Mouse (Mus musculus): ENCODE measurements around the gene Ophn1. TPM values are rescaled to one million over a fixed set of nuclear protein-coding genes. Genes with fewer than 3 reads are reported as not detected.

Gene Ophn1
- total and polyA plus RNA-seq, 3 experiments = not detected

DNA sequence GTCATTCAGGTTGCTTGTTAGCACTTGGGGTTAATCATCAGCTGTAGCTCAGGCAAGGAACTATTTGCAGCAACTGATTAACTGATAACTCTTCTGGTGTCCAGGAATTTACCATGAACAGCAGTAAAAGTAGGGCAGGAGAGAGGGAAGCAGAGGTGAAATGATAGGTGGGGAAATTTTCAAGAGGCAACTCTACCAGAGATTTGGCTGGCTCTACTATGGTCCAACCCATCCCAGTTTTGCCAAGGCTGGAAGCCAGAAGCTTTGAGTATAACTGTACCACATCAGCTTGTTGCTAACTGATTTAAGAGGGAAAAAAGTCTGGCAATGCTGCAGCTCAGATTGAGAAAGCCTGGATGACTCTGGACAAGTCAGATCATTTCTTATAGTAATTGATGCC, 316.6 kb downstream of the Ophn1 start:
- H3K27me3 ChIP-seq (ENCODE audit: control insufficient read depth in 1 of 2, insufficient read depth in 2 of 2, low read length in 2 of 2) = no peaks in the 10 kb centered on the region
- H3K79me2 ChIP-seq (ENCODE audit: control insufficient read depth, insufficient read depth, low read length, poor library complexity) = no peaks in the 10 kb centered on the region
- H3K9ac ChIP-seq (ENCODE audit: control insufficient read depth, low read depth, low read length, poor library complexity, severe bottlenecking) = no peak overlapping the region
- H3K36me3 ChIP-seq (ENCODE audit: control insufficient read depth in 1 of 2, insufficient read depth in 2 of 2, low read length in 2 of 2) = no peaks in the 10 kb centered on the region
- H3K27ac ChIP-seq (ENCODE audit: control insufficient read depth, low read depth, low read length) = no peak overlapping the region
- H3K4me1 ChIP-seq (ENCODE audit: control insufficient read depth in 1 of 2, insufficient read depth in 2 of 2, low read length in 2 of 2) = no peaks in the 10 kb centered on the region
- no peak for DNase-seq (ENCODE audit: low read depth, low spot score)
- no peaks in the 10 kb centered on the region for H3K9me3 ChIP-seq (replicated peaks; ENCODE audit: insufficient read depth, low read length)
- no peak for TF ChIP-seq ZNF384 (IDR thresholded peaks at IDR 0.05; ENCODE audit: low read depth, low read length)
- TF ChIP-seq CHD1 (IDR thresholded peaks at IDR 0.05; ENCODE audit: low read depth, low read length) = no peak
- TF ChIP-seq SMC3 (IDR thresholded peaks at IDR 0.05; ENCODE audit: low read depth, low read length) = no peak
- TF ChIP-seq GATA1 (IDR thresholded peaks at IDR 0.05; ENCODE audit: low read depth, low read length) = no peak
- no peak for TF ChIP-seq ZKSCAN1 (IDR thresholded peaks at IDR 0.05; ENCODE audit: low read depth, low read length)
- no peak for TF ChIP-seq KAT2A (conservative IDR thresholded peaks at IDR 0.05; ENCODE audit: low read depth, low read length)
- TF ChIP-seq BHLHE40 (IDR thresholded peaks at IDR 0.05; ENCODE audit: borderline replicate concordance, low read depth, low read length) = no peak
- no peak for TF ChIP-seq POLR2AphosphoS2 (IDR thresholded peaks at IDR 0.05; ENCODE audit: low read length)
- TF ChIP-seq USF1 (IDR thresholded peaks at IDR 0.05; ENCODE audit: low read depth, low read length) = no peak
- TF ChIP-seq MEF2A (IDR thresholded peaks at IDR 0.05; ENCODE audit: extremely low read depth, insufficient replicate concordance, low read depth, low read length, poor library complexity, severe bottlenecking) = no peak
- TF ChIP-seq HCFC1 (IDR thresholded peaks at IDR 0.05; ENCODE audit: low read depth, low read length) = no peak
- no peak for TF ChIP-seq POLR2A (IDR thresholded peaks at IDR 0.05; ENCODE audit: control insufficient read depth in 1 of 2, insufficient read depth in 1 of 2, low read depth in 1 of 2, low read length in 2 of 2, poor library complexity in 1 of 2)
- no peak for TF ChIP-seq SIN3A (IDR thresholded peaks at IDR 0.05; ENCODE audit: low read length)
- TF ChIP-seq MYB (IDR thresholded peaks at IDR 0.05; ENCODE audit: low read depth, low read length) = no peak
- no peak for TF ChIP-seq MAZ (IDR thresholded peaks at IDR 0.05; ENCODE audit: low read depth, low read length)
- TF ChIP-seq TAL1 (IDR thresholded peaks at IDR 0.05; ENCODE audit: low read length) = no peak
- no peak for TF ChIP-seq ETS1 (IDR thresholded peaks at IDR 0.05; ENCODE audit: low read depth, low read length)
- no peak for TF ChIP-seq TCF12 (IDR thresholded peaks at IDR 0.05; ENCODE audit: low read depth, low read length)
- TF ChIP-seq ZMIZ1 (IDR thresholded peaks at IDR 0.05; ENCODE audit: low read depth, low read length) = no peak
- no peak for TF ChIP-seq GABPA (IDR thresholded peaks at IDR 0.05; ENCODE audit: low read depth, low read length)
- no peak overlapping the region for H3K4me3 ChIP-seq (ENCODE audit: control insufficient read depth in 1 of 2, insufficient read depth in 1 of 2, low read depth in 2 of 2, low read length in 2 of 2)

DNA sequence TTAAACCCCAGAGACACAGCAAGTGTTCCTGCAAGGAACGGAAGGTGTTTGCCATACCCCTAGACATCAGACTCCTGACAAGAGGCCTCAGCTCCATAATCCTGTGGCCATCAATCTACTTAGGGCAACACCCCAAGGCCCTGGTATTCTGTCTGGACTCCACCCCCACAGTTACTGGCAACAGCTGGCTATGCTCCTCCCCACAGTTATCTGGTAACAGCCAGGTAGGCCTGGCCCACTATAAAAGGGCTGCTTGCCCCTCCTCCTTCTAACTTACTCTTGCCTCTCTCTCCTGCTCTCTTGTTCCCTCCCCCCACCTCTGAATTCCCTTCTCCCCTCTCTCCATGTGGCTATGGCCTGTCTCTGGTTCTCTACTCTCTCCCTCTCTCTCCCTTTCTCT, 344.4 kb downstream of the Ophn1 start:
- Histone ChIP-seq H3K9ac (ENCODE audit: control insufficient read depth, low read depth, low read length, poor library complexity, severe bottlenecking) (no peak overlapping the region), H3K36me3 (ENCODE audit: control insufficient read depth in 1 of 2, insufficient read depth in 2 of 2, low read length in 2 of 2) (no peaks in the 10 kb centered on the region), H3K27me3 (ENCODE audit: control insufficient read depth in 1 of 2, insufficient read depth in 2 of 2, low read length in 2 of 2) (no peaks in the 10 kb centered on the region), H3K9me3 (replicated peaks; ENCODE audit: insufficient read depth, low read length) (no peaks in the 10 kb centered on the region), H3K27ac (ENCODE audit: control insufficient read depth, low read depth, low read length) (no peak overlapping the region), H3K79me2 (ENCODE audit: control insufficient read depth, insufficient read depth, low read length, poor library complexity) (no peaks in the 10 kb centered on the region), H3K4me3 (ENCODE audit: control insufficient read depth in 1 of 2, insufficient read depth in 1 of 2, low read depth in 2 of 2, low read length in 2 of 2) (no peak overlapping the region), H3K4me1 (ENCODE audit: control insufficient read depth in 1 of 2, insufficient read depth in 2 of 2, low read length in 2 of 2) (no peaks in the 10 kb centered on the region)
- TF ChIP-seq ETS1 (IDR thresholded peaks at IDR 0.05; ENCODE audit: low read depth, low read length) (no peak), MAX (IDR thresholded peaks at IDR 0.05; ENCODE audit: low read length) (no peak), EP300 (IDR thresholded peaks at IDR 0.05; ENCODE audit: low read depth in 1 of 2, low read length in 2 of 2) (no peak), SMC3 (IDR thresholded peaks at IDR 0.05; ENCODE audit: low read depth, low read length) (no peak), USF1 (IDR thresholded peaks at IDR 0.05; ENCODE audit: low read depth, low read length) (no peak), ZKSCAN1 (IDR thresholded peaks at IDR 0.05; ENCODE audit: low read depth, low read length) (no peak), POLR2AphosphoS2 (IDR thresholded peaks at IDR 0.05; ENCODE audit: low read length) (no peak), USF2 (IDR thresholded peaks at IDR 0.05; ENCODE audit: borderline replicate concordance in 1 of 2, insufficient read depth in 1 of 2, low read depth in 1 of 2, low read length in 2 of 2) (no peak), ZNF384 (IDR thresholded peaks at IDR 0.05; ENCODE audit: low read depth, low read length) (no peak), MYC (IDR thresholded peaks at IDR 0.05; ENCODE audit: low read depth, low read length) (no peak), TCF12 (IDR thresholded peaks at IDR 0.05; ENCODE audit: low read depth, low read length) (no peak), ZC3H11A (IDR thresholded peaks at IDR 0.05; ENCODE audit: low read depth, low read length) (no peak), UBTF (IDR thresholded peaks at IDR 0.05; ENCODE audit: borderline replicate concordance, insufficient read depth, low read depth, low read length) (no peak)
- DNase-seq (ENCODE audit: low read depth, low spot score) = no peak
